Mouse (Mus musculus): Measurements from ENCODE around the gene Adamtsl5.

DNA sequence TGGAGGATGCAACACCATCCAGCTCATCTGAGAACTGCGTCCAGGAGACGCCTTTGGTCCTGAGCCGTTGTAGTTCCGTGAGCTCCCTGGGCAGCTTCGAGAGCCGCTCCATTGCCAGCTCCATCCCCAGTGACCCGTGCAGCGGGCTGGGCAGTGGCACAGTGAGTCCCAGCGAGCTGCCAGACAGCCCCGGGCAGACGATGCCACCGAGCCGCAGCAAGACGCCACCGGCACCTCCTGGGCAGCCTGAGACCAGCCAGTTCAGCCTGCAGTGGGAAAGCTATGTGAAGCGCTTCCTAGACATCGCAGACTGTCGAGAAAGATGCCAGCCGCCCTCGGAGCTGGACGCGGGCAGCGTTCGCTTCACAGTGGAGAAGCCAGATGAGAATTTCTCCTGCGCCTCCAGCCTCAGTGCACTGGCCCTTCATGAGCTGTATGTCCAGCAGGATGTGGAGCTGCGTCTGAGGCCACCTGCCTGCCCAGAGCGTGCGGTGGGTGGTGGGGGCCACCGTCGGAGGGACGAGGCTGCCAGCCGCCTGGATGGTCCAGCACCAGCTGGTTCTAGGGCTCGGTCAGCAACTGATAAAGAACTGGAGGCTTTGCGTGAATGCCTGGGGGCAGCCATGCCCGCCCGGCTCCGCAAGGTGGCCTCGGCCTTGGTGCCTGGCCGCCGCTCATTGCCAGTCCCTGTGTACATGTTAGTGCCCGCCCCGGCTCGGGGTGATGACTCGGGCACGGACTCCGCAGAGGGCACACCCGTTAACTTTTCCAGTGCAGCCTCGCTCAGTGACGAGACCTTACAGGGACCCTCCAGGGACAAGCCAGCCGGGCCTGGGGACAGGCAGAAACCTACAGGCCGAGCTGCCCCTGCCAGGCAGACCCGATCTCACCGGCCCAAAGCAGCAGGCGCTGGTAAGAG lies 35.4 kb downstream of the Adamtsl5 start:
- TF ChIP-seq CTCF (conservative IDR thresholded peaks at IDR 0.05; ENCODE audit: insufficient read depth, insufficient read length, low read depth, low read length) (no peak), POLR2A (IDR thresholded peaks at IDR 0.05; ENCODE audit: low read depth, low read length) (no peak)

All from kidney, adult 2 months (tissue).